Mouse (Mus musculus) large intestine, adult 2 months (tissue): ENCODE data around the gene Gas2l3. TPM values are rescaled to one million over a fixed set of nuclear protein-coding genes. Genes with fewer than 3 reads are reported as not detected.

Experiments used
- DNase-seq: peaks from one replicate; pipeline ENCODE4 v3.0.0-alpha.2; 2012; ENCODE audit warnings: low read depth, low spot score
- WGBS: fragments of 180-500 bp; shearing (Covaris S2); methylation state at CpG from one replicate; pipeline ENCODE4 v1.1.7; 2018; 5-methylcytosine and 5-hydroxymethylcytosine counted together
- polyA plus RNA-seq: library from polyadenylated mRNA; depleted of rRNA; stranded (reverse); fragments of >200 nt; gene quantifications from 2 replicates; pipeline ENCODE4 v1.2.3, GENCODE M21; 2012

Gene Gas2l3
- polyA plus RNA-seq, 1 experiment: 1.5 TPM

DNA sequence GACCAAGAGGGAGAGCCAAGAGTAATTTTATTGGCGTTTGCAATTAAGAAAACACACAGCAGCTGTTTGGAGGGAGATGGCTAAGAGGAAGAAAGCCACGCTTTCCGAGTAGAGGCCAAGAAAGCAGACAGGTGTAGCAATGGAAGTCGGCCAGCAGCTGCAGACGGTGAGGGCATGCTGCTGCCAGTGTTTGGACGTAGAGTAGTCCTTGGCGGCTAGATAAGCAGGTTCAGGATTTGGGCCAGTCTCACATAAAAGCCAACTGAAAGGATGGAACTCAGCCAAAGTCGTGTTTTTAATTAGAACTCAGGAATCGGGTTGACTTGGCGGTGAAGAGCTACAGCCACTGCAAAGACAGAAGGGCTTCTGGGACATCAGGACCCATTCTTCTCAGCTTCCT is 6.6 kb upstream of the Gas2l3 start:
- WGBS: 18% methylated on average over 10 of the region's 10 CpGs
- DNase-seq: peak; percentile 25

DNA sequence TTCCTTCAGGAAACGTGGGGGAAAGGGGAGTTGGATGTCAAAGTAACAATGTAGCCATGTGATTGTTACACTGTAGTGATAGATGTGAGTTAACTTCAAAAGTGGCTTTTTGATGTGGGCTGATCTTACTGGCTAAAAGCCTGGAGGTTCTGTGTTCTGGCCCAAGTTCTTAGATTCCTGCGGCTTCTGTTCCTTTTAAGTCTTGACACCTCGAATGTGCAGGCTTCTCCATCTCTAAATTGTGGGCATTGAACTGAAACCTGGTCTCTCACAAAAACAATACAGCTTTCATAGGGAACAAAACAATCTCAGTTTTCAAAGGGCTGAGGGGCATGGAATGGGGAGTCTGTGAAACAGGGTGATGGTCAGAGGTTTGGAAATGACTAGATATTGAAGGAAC is 614 bp upstream of the Gas2l3 start:
- 56% methylated on average over 3 of the region's 3 CpGs for WGBS
- DNase-seq: no peak

DNA sequence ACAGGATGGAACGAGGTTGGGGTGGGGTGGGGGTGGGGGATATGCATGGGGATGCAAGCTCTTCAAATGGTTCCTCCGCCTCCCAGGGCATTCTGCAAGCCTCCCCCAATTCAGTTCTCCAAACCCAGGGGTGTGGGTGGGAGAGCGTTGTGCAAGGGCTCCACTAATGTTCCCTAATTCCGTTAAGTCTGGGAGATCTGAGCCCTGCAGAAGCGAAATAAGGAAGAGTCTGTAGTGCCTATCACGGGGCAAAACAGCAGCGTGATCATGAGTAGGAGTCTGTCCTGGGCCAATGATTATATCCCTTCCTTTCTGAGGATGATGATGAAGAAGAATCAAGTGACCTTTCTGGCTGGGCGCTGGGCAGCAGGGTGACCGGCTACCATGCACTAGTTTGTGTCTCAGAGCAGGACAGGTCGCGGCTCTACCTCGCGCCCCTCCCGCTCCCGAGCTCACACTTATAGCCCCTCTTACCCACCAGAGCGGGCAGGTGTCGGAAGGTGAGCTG is 598 bp downstream of the Gas2l3 start:
- under 1% methylated on average over 17 of the region's 17 CpGs for WGBS
- DNase-seq: no peak

DNA sequence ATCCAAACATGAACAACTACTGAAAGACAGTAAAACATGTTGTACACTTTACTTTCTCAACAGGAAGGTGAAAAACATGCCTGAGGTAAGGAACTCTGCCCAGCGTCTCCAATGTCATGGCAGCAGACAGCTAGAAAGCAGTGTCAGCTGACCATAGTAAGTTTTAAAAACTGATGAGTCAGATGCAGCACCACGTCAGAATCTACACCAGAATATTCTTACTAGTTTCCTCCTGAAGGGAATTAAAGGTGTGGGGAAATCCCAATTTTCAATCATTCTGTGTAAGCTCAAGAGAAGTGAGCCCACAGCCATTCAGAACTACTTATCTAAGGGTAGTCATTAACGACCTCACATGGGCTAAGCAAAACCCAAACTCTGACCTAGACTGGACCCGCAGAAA is 1.1 kb downstream of the Gas2l3 start:
- 4% methylated on average over 4 of the region's 4 CpGs for WGBS
- no peak for DNase-seq

DNA sequence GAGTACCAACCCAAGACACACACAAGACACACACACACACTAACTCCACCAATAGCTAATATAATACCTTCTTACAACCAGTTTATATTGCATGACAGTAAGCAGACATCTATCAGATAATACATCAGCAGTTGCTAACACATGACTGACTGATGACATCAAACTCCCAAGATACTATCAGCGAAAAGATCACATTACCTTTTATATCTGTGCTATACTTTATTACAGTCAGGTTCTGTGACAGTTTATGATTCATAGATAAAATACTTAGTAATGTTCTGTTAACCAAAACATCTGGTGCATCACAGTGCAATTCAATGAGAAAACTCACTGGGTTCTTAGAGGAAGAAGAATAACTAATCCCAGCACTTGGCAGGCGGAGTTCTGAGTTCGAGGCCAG is 1.8 kb downstream of the Gas2l3 start:
- DNase-seq: no peak
- 93% methylated on average over 3 of the region's 3 CpGs for WGBS

DNA sequence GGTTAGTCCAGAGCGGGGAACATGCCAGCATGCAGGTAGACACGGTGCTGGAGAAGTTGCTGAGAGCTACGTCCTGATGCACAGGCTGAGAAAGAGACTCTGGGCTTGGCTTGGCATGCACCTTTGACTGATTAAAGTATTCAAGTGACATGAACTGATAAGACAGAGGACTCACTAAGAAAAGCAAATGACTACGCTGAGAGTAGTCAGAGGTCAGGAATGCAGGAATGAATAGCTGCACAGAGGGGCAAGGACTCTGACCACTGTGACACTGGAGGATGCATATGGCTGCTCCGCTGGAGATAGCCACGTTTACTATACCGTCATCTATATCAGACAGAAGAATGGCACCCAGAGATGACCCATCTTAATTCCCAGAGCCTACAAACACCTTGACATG is 4.4 kb downstream of the Gas2l3 start:
- no peak for DNase-seq
- 94% methylated on average over 7 of the region's 7 CpGs for WGBS

DNA sequence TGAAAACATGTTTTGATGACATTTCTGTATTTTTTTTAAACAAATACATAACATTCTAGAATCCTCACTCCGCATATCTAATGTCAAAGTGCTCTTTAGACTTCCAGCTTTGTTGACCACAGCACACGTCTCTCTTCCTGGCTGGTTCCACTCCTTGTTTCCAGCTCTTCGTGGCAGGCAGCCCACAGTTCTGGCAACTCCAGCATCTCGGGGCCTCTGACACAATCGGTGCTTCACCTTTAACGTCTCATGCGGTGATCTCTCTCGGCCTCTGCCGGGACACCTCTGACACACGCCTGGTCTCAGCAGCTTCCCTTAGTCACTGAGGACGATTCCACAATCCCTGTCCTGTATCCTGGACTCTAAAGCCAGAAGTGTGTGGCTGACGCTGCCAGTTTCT is 5.8 kb downstream of the Gas2l3 start:
- whole genome bisulfite sequencing: 81% methylated on average over 12 of the region's 12 CpGs
- DNase-seq: no peak

DNA sequence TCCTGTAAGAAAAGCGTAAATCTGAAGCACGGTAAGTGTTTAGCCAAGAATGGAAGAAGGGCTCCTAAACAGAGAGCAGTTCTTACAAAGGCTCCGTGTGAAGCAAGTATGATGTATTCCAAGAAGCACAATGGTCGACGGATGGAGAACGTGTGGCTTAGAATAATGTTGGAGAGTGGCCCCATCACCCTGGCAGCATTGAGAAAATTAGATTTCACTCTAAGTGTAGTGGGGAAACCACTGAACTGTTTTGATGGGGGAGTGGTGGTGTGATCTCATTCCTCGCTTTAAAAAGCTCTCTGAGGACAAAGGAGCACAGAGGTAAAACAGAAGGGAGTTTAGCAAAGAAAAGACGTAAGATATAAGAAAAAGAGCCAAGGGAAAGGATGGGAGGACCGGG is 6.3 kb downstream of the Gas2l3 start:
- 85% methylated on average over 9 of the region's 9 CpGs for WGBS
- no peak for DNase-seq

DNA sequence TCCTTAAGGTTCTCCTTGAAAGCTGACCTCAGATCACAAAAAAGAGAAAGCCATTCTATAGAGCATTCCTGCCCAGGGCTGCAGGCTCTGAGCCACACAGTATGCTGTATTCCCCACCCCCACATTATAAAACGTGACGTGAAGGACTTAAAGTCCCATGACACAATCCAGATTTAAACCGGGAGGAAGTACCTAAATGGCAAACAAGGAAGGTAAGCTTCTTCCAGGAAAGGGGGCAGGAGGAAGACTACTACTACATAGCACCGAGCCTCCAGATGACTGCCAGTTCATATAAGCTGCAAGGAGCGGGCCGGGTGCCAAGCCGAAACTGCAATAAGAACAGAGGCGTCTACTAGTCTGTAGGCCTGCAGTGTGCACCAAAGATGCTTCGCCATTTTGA is 7.8 kb downstream of the Gas2l3 start:
- WGBS: 73% methylated on average over 9 of the region's 9 CpGs

DNA sequence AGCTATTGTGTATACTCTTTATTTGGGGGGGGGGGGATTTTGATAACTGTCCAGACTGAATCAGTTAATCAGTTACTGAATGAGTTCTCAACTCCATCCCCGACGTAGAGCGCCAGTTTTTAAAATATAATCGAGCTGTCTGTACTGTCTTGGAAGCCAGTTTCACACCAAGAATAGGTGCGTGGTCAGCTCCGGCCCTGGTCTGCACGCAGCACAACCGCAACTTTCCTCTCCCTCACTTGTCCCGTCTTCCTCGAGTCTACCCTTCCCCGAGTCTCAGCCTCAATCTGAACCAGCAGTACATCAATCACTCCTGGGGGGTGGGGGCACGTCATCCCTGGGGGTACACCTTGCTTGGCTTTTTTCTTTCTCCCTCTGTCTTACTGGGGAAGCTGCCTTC is 8.4 kb downstream of the Gas2l3 start:
- WGBS: 95% methylated on average over 12 of the region's 12 CpGs
- no peak for DNase-seq

More for the DNA sequence above, 7.8 kb downstream of the Gas2l3 start:
- no peak for DNase-seq

DNA sequence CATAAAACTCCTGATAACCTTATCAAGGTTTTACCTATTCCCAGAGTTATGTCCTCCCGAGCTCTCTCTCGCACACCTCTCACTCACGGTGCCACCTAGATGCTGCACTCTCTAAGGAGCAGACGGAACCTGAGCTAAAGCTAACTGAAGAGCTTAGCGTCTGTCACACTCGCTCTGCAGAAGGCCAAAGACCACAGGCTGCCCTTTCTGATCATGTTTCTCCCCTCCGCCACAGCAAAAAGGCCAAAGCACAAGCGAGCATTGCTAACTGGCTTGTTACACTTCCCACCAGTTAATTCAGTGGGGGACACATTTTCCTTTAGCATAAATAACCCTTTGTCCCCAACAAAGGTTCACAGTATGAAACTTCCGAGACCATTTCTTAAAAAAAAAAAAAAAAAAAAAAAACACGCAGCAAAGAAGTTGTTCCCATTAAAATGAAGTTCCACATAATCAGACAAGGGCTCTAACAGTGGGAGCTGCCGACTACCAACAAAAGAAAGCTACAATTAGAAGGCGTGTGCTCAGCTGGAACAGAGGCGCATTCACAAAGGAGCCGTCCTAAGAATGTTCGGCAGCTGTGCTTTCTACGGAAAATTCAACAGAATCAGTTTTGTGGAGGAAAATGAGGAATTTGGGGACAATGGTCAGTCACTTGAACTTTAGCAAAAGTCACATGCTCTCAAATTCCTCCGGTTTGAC is 9.1 kb downstream of the Gas2l3 start:
- no peak for DNase-seq
- WGBS: 90% methylated on average over 17 of the region's 17 CpGs

DNA sequence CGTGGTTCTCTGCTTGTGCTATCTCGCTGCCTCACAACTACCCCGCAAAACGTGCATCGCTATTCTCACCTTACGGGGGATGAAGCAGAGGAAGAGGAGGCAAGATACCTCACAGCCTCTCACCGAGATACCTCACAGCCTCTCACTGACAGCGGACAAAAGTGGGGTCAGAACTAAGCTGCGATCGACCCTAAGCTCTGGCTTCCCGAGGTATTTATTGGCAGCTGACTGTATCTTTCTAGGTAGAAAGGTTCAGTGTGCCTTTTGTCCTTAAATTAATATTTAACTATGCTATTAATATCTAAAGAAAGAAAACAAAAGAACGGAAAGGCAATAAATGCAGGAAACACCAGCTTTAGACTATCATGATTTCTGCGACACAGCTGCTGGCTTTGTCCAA is 11.0 kb downstream of the Gas2l3 start:
- DNase-seq: no peak
- WGBS: 89% methylated on average over 13 of the region's 13 CpGs

DNA sequence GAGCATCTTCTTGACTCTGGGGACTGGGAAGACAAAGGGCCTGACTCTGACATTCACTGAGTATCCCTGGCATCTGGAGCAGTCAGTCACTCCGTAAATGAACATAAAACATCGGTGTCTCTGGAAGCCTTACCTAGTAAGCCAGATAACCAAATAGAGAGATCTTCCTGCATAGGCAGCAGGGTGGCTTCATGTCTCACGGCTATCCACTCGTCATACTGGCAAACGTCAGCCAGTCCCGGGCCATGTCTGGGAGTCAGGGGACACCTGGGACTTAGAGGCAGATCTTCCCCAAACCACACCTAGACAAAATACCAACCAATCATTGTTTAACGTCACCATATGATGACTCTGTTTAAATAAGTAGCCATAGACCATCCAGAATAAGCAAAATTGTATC is 13.0 kb downstream of the Gas2l3 start:
- 92% methylated on average over 7 of the region's 7 CpGs for WGBS
- no peak for DNase-seq

DNA sequence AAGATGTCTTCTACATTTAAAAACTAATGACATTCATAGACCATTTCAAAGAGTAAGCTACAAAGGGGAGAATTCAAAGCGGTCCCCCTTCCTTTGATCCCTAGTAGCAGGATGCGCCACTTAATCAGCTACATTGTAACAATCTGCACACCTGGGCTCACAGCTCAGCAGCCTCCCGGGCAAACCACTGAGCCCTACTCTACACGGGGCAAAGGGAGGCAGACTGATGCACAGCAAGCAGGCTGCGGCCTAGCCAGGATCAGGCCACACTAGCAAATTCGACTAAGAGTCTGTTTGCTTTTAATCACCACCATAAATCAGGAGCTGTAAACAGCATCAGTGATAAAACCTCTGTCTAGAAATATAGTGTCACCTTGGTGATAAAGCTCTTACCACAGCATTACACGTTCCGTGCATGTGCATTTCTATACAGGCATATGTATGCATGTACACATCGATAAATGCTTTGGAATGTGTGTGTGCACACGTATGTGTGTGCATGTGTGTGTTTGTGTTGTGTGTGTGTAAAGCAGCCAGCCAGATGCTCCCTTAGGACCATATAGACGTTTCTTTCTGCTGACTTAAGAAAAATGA is 18.9 kb downstream of the Gas2l3 start:
- no peak for DNase-seq
- WGBS: 81% methylated on average over 11 of the region's 11 CpGs

DNA sequence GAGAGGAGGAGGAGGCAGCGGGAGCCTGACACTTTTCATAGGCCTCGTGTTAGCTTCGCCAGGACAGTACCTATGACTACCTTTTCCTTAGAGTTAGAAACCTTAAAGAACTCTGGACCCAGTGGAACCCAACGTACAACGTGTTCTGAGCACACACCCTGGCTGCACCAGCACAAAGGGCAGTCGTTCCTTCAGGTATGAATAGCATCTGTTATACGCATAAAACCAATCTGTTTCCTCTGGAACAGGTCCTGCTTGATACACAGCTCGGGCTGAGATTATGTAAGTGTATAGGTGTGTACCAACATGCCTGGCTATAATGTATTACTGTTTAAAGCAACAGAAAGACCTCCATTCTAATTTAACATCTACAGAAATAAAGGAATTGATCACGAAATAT is 19.6 kb downstream of the Gas2l3 start:
- no peak for DNase-seq
- WGBS: 70% methylated on average over 9 of the region's 9 CpGs

DNA sequence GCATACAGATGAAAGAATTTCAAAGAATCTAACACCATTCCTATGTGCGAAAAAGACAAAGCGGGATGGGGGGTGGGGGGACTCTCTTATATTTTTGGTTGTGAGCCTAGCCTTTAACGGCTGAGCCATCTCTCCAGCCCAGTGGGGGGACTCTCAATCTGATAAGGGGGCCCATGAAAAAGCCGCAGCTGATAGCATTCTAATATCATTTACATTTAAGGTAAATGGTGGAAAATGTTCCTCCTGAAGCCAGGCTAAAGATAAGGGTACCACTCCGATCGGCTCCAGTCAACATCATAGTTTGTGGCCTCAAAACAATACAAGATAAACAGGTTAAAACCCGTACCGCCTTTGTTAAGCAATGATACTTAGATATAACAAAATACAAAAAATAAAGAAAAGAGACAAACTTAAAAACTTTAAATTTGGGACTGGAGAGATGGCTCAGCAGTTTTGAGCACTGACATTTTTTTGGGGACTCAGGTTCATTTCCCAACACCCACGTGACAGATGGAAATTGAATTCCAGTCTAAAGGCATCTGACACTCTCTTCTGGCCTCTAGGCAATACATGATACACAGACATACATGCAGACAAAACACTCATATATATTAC is 20.5 kb downstream of the Gas2l3 start:
- 94% methylated on average over 9 of the region's 9 CpGs for WGBS
- DNase-seq: no peak

DNA sequence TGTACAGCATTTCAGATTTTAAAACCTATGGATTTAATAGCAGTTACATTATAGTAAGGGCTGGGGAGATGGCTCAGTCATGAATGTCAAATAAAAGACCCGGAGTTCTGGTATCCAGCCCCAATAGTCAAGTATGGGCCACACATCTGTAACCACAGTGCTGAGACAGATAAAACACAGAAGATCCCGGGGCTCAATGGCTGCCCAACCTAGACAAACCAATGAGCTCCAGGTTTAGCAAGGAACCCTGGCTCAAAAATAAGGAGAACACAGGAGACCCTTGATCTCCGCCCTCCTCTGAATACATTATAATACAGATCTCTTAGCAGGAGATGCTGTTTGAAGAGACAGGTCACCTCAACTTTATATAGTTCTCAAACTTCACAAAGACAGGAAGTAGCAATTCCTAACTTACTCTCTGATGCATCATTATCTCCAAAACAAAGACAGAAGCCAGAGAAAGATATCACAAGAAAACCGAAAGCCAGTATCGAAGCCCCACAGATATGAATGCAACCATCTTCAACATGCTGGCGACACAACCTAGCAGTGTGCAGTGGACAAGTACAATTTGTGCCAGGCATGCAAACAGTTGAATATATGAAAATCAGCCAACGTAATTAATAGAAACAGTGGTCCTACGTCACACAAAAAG is 21.1 kb downstream of the Gas2l3 start:
- no peak for DNase-seq
- whole genome bisulfite sequencing: 93% methylated on average over 8 of the region's 8 CpGs

DNA sequence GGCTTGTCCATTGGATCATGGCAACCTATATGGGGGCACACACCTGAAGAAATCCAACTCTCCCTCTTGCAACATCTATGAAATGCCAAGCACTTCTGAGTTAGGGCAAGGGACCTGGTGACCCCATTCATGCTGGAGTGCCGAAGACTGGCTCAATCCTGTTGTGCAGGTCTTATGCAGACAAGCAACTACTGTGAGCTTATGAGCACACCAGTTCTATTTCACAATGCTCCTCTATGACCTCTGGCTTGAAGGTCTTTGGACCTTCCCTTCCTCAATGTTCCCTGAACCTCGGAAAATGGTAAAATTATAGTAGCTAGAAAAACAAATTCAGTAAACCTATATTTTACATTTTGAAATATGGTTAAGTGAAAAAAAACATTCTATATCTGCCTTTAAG is 25.8 kb downstream of the Gas2l3 start:
- WGBS: 90% methylated on average over 2 of the region's 2 CpGs
- no peak for DNase-seq

DNA sequence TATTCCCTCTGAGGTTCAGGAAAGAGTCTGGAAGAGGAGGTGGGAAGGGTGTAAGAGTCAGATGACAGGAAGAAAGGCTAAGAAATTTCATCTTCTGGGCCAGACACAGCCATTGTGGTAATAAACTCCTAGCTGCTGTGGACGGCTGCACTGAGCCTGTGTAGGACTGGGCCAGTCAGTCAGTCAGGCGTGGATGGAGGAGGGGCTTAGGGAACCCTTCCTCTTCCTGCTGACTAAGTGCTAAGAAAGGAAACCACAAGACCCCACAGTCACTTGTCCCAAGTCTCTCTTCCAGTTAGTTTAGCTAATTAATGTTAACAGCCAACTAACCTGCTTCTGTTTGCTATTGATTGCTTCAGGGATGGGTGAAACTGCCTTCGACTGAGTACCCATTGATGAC is 28.3 kb downstream of the Gas2l3 start:
- WGBS: 75% methylated on average over 3 of the region's 3 CpGs

DNA sequence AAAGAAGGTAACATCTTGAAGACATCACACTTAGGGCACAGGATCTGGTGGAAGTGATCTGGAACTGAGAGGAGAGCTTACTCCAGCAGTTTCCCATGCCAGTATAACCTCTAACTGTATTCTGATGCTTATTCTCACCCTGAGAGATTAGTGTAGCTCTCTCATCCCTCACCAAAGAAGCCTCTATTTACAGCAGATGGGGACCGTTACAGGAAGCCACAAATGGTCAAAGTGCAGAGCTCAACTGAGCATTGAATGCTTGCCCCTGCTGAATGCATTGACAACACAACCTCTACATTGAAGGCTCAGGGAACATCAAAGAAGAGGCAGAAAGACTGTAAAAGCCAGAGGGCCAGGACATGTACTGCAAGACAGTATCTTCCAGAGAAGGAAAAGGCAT is 36.2 kb downstream of the Gas2l3 start:
- DNase-seq: no peak
- WGBS: 45% methylated on average over 1 of the region's 1 CpGs

More for the DNA sequence above, 28.3 kb downstream of the Gas2l3 start:
- no peak for DNase-seq
